Mouse (Mus musculus): ENCODE measurements around the gene Rnf11. TPM values are rescaled to one million over a fixed set of nuclear protein-coding genes. Genes with fewer than 3 reads are reported as not detected.

Rnf11 gene
- polyA plus RNA-seq (2015; fragmentation: Nextera tagmentation; extraction: Ambion mirVana): 31.9 and 36.8 TPM in 2 replicates

DNA sequence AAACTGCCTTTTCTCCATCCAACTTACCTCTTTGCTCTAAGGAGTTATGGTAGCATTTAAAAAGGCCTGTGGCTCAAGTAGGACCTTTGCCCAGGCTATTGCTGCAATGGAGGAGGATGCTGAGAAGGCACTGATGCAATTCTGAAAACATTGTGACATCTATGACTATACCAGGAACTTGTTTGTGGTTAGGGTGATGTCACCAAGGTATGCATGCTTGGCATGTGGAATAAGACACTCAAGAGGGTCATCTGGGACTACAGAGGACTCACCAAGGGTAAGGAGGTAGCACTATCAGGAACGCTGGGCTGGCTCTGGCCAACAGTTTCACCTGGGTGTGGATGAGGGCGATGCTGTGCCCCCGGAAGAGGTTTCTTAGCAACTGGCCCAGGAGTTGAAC is at the start of gene Rnf11:
Gene Rnf11, minus strand, starts transcription at position 108 of the 400 bp plus-strand sequence.
- Histone ChIP-seq H3K36me3 (no peaks in the 10 kb centered on the region), H3K27me3 (no peaks in the 10 kb centered on the region), H3K9ac (no peak within 1 kb of the TSS), H3K4me1 (no peaks in the 10 kb centered on the region), H3K4me3 (replicated peaks) (no peak within 1 kb of the TSS), H3K27ac (no peak within 1 kb of the TSS), H3K4me2 (no peak within 1 kb of the TSS), H3K9me3 (replicated peaks) (no peaks in the 10 kb centered on the region)
- 87% methylated on average over 3 of the region's 3 CpGs for WGBS
- no peak for ATAC-seq (replicated peaks; ENCODE audit: low FRiP score)

DNA sequence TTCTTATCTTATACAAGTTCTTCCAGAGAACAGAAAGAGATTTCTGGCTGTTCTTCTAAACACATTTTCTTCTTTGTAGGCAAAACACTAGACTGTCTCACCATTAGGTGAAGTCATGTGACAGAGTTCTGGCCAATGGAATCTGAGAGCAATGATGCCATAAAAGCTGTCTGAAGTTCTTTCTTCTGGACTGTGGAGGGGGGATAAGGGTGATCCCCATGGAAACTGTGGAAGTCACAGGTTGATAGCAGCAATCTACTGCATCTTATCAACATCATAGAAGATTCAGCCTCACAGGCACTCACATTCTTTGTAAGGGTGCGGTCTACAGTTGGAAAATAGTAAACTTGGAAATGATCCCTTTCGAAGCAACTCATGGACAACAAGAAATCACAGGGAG is 46.6 kb upstream of the Rnf11 start, which contains the start of gene 4930522H14Rik:
Gene 4930522H14Rik, minus strand, starts transcription at position 187 of the 400 bp plus-strand sequence.
- ATAC-seq (replicated peaks; ENCODE audit: low FRiP score): no peak

DNA sequence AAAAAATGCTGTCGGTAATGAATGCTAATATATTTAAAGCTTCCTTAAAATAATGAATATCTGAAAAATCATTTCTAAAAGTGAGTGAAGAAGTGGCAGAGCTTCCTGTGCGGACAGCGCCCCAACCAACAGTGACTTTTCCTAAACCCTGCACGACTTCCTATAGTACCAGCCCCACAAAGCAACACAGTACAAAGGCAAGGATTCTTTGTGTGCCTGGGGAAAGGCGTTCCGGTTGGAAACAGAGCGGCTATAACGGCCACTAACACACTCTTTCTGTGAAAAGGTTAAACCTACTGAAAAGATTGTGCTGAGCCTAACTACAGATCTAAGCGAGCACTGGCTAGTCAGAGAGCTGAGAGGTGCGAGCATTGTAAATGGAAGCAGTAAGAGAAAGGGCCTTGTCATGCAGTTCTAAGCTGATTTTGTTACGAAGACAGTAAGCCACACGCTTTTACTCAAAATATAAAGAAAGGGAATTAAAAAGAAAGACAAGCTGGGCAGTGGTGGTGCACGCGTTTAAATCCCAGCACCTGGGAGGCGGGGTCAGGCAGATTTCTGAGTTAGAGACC is 45.8 kb upstream of the Rnf11 start:
- Histone ChIP-seq H3K36me3 (no peaks in the 10 kb centered on the region), H3K27ac (no peak overlapping the region), H3K9ac (no peak overlapping the region), H3K4me3 (replicated peaks) (no peak overlapping the region), H3K9me3 (replicated peaks) (no peaks in the 10 kb centered on the region), H3K27me3 (no peaks in the 10 kb centered on the region), H3K4me1 (no peaks in the 10 kb centered on the region), H3K4me2 (no peak overlapping the region)
- no peak for ATAC-seq (replicated peaks; ENCODE audit: low FRiP score)
- 74% methylated on average over 15 of the region's 15 CpGs for WGBS

More for the DNA sequence above, 46.6 kb upstream of the Rnf11 start, which contains the start of gene 4930522H14Rik:
- H3K27me3 ChIP-seq: no peaks in the 10 kb centered on the region
- no peaks in the 10 kb centered on the region for H3K9me3 ChIP-seq (replicated peaks)
- H3K4me3 ChIP-seq (replicated peaks): no peak within 1 kb of the TSS
- H3K4me2 ChIP-seq: no peak within 1 kb of the TSS
- no peaks in the 10 kb centered on the region for H3K36me3 ChIP-seq
- no peaks in the 10 kb centered on the region for H3K4me1 ChIP-seq
- H3K27ac ChIP-seq: no peak within 1 kb of the TSS
- 96% methylated on average over 2 of the region's 2 CpGs for WGBS
- no peak within 1 kb of the TSS for H3K9ac ChIP-seq

DNA sequence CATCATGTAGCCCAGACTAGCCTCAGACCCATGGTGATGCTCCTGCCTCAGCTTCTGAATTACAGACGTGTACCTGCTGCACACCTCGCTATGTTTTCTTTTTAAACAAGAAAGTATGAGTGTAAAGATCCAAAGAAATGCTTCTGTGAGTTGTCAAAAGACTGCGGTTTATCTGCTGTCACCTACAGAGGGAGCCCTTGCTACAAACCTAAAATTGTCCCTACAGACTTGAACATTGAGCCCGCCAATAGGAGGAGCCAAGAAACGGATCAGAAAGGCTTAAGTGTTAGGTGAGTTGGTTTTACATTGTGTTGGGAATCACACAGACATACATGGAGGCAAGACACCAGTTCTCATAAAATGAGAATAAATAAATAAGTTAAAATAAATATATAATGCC is 20.4 kb upstream of the Rnf11 start:
- Histone ChIP-seq H3K4me1 (no peaks in the 10 kb centered on the region), H3K4me3 (replicated peaks) (no peak overlapping the region), H3K4me2 (no peak overlapping the region), H3K9ac (no peak overlapping the region), H3K27me3 (no peaks in the 10 kb centered on the region), H3K27ac (no peak overlapping the region), H3K9me3 (replicated peaks) (no peaks in the 10 kb centered on the region), H3K36me3 (no peaks in the 10 kb centered on the region)
- no peak for ATAC-seq (replicated peaks; ENCODE audit: low FRiP score)
- WGBS: 8% methylated on average over 5 of the region's 5 CpGs

DNA sequence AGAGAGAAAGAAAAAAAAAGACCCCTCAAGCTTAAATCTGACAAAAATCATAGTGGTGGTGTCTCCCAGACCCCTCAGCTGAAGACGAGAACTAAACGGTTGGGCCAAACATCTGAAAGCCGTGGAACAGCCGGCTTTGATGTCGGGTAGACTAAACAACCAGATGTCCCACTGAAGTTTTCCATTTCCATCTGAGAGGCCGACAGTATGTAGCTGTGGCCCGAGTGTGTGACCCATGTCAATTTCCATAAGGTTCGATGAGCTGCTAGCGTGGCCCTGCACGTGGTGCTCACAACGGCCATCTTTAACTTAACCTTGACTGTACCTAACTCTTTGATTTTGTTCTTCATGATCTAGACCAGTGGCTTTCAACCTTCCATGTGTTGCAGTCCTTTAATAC is 13.9 kb upstream of the Rnf11 start:
- H3K27me3 ChIP-seq: no peaks in the 10 kb centered on the region
- H3K9me3 ChIP-seq (replicated peaks): no peaks in the 10 kb centered on the region
- H3K36me3 ChIP-seq: no peaks in the 10 kb centered on the region
- H3K27ac ChIP-seq: no peak overlapping the region
- WGBS: 78% methylated on average over 11 of the region's 11 CpGs
- H3K4me2 ChIP-seq: no peak overlapping the region
- no peak overlapping the region for H3K4me3 ChIP-seq (replicated peaks)
- no peaks in the 10 kb centered on the region for H3K4me1 ChIP-seq
- H3K9ac ChIP-seq: no peak overlapping the region
- ATAC-seq (replicated peaks; ENCODE audit: low FRiP score): no peak

DNA sequence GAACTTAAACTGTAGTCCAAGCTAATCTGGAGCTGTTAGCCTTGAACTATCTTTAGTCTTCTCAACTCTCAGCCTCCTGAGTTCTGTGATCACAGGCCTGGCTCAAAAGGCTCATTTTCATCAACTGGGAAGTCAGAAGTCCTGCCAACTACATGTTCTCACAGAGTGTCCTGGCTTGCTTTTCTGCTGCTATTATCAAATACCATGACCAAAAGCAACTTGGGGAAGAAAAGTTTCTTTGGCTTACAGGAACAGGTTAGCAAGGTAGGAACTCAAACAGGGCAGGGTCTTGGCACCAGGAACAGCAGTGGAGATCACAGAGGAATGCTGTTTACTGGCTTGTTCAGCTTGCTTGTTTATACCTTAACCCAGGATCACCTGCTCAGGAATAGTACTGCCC is 9.1 kb upstream of the Rnf11 start:
- Histone ChIP-seq H3K27me3 (no peaks in the 10 kb centered on the region), H3K9me3 (replicated peaks) (no peaks in the 10 kb centered on the region), H3K36me3 (no peaks in the 10 kb centered on the region), H3K27ac (no peak overlapping the region), H3K4me3 (replicated peaks) (no peak overlapping the region), H3K4me1 (no peaks in the 10 kb centered on the region), H3K4me2 (no peak overlapping the region), H3K9ac (no peak overlapping the region)
- ATAC-seq (replicated peaks; ENCODE audit: low FRiP score): no peak

DNA sequence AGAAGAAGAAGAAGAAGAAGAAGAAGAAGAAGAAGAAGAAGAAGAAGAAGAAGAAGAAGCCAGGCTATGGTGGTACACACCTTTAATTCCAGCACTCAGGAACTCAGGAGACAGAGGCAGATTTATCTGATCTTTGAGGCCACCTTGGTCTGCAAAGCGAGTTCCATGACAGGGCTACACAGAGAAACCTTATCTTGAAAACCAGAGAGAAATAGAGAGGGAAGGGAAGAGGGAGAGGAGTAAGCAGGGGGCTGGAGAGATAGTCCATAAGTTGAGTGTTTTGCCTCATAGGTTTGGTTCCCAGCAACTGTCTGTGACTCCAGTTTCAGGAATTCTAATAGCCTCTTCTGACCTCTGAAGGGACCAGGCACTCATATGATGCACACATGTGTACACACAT is 4.3 kb upstream of the Rnf11 start:
- no peaks in the 10 kb centered on the region for H3K36me3 ChIP-seq
- no peaks in the 10 kb centered on the region for H3K27me3 ChIP-seq
- no peak overlapping the region for H3K4me2 ChIP-seq
- H3K27ac ChIP-seq: no peak overlapping the region
- no peaks in the 10 kb centered on the region for H3K9me3 ChIP-seq (replicated peaks)
- no peak for ATAC-seq (replicated peaks; ENCODE audit: low FRiP score)
- no peak overlapping the region for H3K9ac ChIP-seq
- no peaks in the 10 kb centered on the region for H3K4me1 ChIP-seq
- WGBS: 65% methylated on average over 1 of the region's 1 CpGs
- H3K4me3 ChIP-seq (replicated peaks): no peak overlapping the region

DNA sequence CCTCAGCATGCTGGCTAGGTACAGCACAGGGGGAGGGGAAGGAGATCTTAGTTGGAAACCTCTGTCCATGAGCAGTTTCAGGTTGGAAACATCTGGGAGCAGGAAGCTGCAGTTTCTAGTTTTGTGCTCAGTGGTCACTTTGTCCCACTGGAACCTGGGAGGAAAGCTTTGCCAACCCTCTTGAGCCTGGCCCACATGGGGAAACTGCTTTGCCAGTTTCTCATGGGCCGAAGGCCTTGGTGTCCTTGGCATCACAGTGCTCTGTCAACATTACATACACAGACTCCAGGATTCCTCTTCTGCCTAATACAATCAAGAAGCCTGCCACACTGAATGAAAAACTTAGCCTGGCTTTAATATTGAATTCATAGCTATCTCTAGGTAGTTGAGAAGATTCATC is 1.8 kb downstream of the Rnf11 start:
- H3K4me3 ChIP-seq (replicated peaks): no peak overlapping the region
- no peaks in the 10 kb centered on the region for H3K4me1 ChIP-seq
- no peak overlapping the region for H3K9ac ChIP-seq
- no peak for ATAC-seq (replicated peaks; ENCODE audit: low FRiP score)
- WGBS: 95% methylated on average over 1 of the region's 1 CpGs
- no peaks in the 10 kb centered on the region for H3K36me3 ChIP-seq
- H3K4me2 ChIP-seq: no peak overlapping the region
- no peaks in the 10 kb centered on the region for H3K27me3 ChIP-seq
- no peaks in the 10 kb centered on the region for H3K9me3 ChIP-seq (replicated peaks)
- H3K27ac ChIP-seq: no peak overlapping the region

DNA sequence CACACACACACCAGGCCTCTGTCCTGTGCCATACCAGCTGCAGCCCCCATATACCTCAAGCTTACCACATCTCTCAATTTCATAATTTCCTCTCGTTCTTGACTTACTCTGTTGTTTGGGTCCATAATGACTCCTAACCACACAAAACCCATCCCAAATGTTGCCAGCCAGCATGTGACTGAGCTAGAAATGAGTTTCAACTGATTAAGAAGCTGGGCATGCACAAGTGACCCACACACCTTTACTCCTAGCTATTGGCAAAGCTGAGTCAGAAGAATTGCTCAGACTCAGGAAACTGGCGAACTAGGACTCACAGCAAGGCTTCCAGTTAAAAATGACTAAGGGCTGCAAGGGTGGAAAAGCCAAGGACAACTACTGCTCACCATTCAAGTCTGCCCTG is 3.1 kb downstream of the Rnf11 start:
- no peak overlapping the region for H3K4me3 ChIP-seq (replicated peaks)
- 83% methylated on average over 2 of the region's 2 CpGs for WGBS
- H3K9me3 ChIP-seq (replicated peaks): no peaks in the 10 kb centered on the region
- H3K27me3 ChIP-seq: no peaks in the 10 kb centered on the region
- no peak overlapping the region for H3K27ac ChIP-seq
- H3K9ac ChIP-seq: no peak overlapping the region
- ATAC-seq (replicated peaks; ENCODE audit: low FRiP score): no peak
- H3K4me2 ChIP-seq: no peak overlapping the region
- 0 out of 2 replicates have a peak, but pooled peaks cover 3% of the 10 kb centered on the region for H3K4me1 ChIP-seq
- no peaks in the 10 kb centered on the region for H3K36me3 ChIP-seq

DNA sequence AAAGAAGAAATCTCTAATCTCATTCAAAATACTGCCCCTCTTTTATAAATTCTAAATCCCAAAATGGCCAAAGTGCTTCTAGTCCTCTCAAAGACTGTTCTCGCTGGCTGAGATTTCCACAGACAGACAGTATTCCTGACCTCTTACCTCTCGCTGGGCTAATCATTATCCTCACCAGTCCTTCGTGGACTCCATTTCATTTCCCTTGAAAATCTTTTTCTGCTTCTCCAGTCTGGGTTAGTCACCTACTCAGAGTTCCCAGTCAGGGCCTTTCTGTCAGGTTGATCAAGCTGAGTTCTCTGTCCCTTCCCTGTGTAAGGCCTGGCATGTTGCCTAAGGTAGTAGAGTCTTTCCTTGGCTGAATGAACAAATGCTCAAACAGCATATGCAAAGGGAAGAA is 7.1 kb downstream of the Rnf11 start:
- WGBS: 91% methylated on average over 3 of the region's 3 CpGs
- H3K4me2 ChIP-seq: no peak overlapping the region

DNA sequence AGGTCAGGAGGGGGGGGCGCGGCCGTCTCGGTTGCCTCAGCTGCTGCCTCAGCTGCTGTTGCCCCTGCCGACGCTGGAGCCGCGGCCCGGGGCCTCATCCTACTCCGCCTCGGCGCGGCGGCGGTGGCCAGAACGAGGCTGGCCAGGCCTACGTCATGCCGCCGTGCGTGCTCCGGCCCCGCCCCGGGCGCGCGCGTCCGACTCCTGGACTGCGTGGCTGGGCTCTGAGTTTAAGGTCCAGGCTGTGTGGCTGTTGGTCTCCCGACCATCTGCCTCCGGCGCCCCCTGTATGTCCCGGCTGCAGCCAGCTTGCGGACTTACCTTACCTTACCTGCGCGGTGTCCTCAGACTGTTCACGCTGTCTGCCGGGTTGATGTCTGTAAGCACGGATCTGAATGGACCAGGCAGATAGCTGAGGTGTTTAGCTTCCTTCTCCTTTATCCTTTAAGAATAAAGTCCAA is 7.9 kb downstream of the Rnf11 start:
- Histone ChIP-seq H3K27me3 (no peaks in the 10 kb centered on the region), H3K9ac (peak overlapping the region; percentile 97), H3K4me3 (replicated peaks) (peak overlapping the region; percentile 91), H3K4me2 (peak overlapping the region; percentile 76), H3K36me3 (0 out of 2 replicates have a peak, but pooled peaks cover 6% of the 10 kb centered on the region), H3K4me1 (peaks cover 11% of the 10 kb centered on the region), H3K9me3 (replicated peaks) (no peaks in the 10 kb centered on the region), H3K27ac (peak overlapping the region; percentile 96)
- peak; percentile 99 for ATAC-seq (replicated peaks; ENCODE audit: low FRiP score)
- 1% methylated on average over 37 of the region's 39 CpGs for WGBS

More for the DNA sequence above, 7.1 kb downstream of the Rnf11 start:
- Histone ChIP-seq H3K27ac (no peak overlapping the region), H3K4me1 (peaks cover 8% of the 10 kb centered on the region), H3K9me3 (replicated peaks) (no peaks in the 10 kb centered on the region), H3K36me3 (0 out of 2 replicates have a peak, but pooled peaks cover 3% of the 10 kb centered on the region), H3K27me3 (no peaks in the 10 kb centered on the region), H3K9ac (no peak overlapping the region), H3K4me3 (replicated peaks) (no peak overlapping the region)
- ATAC-seq (replicated peaks; ENCODE audit: low FRiP score): no peak

DNA sequence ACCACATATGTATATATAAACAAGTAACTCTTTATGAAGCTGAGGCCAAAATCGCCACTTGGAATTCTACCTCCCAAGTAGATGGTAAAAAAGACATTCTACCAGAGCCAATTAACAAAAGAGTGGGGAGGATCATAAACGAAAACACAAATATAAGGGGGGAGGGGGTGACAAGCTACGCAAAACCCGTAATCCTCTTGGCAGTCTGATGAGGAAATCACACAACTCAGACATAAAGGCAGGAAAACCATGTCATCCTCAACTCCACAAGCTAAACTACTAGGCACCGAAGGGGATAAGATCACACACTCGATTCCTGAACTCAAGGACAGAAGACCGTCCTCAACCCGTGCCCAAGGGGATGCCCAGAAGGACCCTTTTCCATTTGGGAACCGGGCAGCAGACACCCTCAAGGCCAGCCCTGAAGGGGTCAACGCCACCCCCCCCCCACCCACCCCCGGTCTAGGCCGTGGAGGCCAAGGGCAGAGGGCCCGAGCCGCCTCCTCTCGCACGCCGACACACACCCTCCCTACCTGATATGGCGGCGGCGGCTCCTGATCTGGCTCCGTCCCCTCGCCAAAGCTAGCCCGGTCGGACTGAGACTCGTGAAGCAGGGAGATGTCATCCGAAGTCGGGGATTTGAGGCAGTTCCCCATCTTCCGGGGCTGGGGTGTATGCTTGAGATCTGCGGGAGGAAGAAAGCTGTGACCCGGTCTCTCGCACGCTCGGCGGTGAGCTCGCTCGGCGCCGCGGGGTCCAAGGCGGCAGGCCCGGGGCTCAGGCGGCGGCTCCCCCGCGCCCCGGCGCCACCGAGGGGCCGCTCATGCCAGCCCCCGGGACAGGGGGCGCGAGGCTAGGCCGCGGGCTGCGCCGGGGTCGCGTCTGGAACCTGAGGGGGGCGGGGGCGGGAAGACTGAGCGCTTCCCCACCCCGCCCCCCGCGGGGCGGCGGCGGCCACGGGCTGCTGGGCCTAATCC is 8.7 kb downstream of the Rnf11 start:
- Histone ChIP-seq H3K36me3 (0 out of 2 replicates have a peak, but pooled peaks cover 6% of the 10 kb centered on the region), H3K4me1 (peaks cover 12% of the 10 kb centered on the region), H3K9me3 (replicated peaks) (no peaks in the 10 kb centered on the region), H3K27ac (peak overlapping the region; percentile 96), H3K27me3 (no peaks in the 10 kb centered on the region), H3K9ac (peak overlapping the region; percentile 97), H3K4me2 (peak overlapping the region; percentile 76), H3K4me3 (replicated peaks) (peak overlapping the region; percentile 91)
- ATAC-seq (replicated peaks; ENCODE audit: low FRiP score): peak; percentile 79
- WGBS: under 1% methylated on average over 59 of the region's 68 CpGs

All from kidney, embryonic 15.5 days (tissue).